Mouse (Mus musculus) kidney, adult 2 months (tissue): ENCODE data around the gene Ppm1h.

Experiments used
- CTCF ChIP-seq: fragments of 200-500 bp; conservative IDR thresholded peaks from 2 replicates; pipeline ENCODE4 v1.5.1; 2011; ENCODE audit warnings: low read depth, mild to moderate bottlenecking, control low read depth, low read length, moderate library complexity, mixed read lengths; ENCODE audit not compliant: insufficient read depth, insufficient read length
- POLR2A ChIP-seq: fragments of 200-500 bp; IDR thresholded peaks from one replicate; pipeline ENCODE4 v1.6.1; 2011; ENCODE audit warnings: low read depth, low read length, control low read depth

- no peak for TF ChIP-seq CTCF
- TF ChIP-seq POLR2A: no peak
Observed at GRCm38 (mm10) chr10:122711381-122711811, 32.8 kb downstream of the Ppm1h start.
